Mouse (Mus musculus): ENCODE data around the gene Ctnna2.

The Ctnna2 gene

GRCm38 (mm10) chr6:77811041-77811440 lies 168.5 kb downstream of the Ctnna2 start:
- no peak for DNase-seq

GRCm38 (mm10) chr6:77802604-77803003 lies 176.9 kb downstream of the Ctnna2 start:
- no peak for DNase-seq

GRCm38 (mm10) chr6:77783342-77783741 lies 196.2 kb downstream of the Ctnna2 start:
- DNase-seq: no peak

GRCm38 (mm10) chr6:77768357-77769103 lies 211.0 kb downstream of the Ctnna2 start:
- DNase-seq: no peak

GRCm38 (mm10) chr6:77758164-77758563 lies 221.3 kb downstream of the Ctnna2 start:
- no peak for DNase-seq

- DNase-seq: no peak
These were observed 234.1 kb downstream of the Ctnna2 start for GRCm38 (mm10) chr6:77745426-77745825.

- no peak for DNase-seq
These were observed 235.8 kb downstream of the Ctnna2 start for GRCm38 (mm10) chr6:77743651-77744050.

GRCm38 (mm10) chr6:77742988-77743387 lies 236.5 kb downstream of the Ctnna2 start:
- DNase-seq: no peak

- DNase-seq: no peak
These were observed 240.9 kb downstream of the Ctnna2 start for GRCm38 (mm10) chr6:77738640-77739039.

- no peak for DNase-seq
These were observed 254.6 kb downstream of the Ctnna2 start for GRCm38 (mm10) chr6:77724952-77725299.

- no peak for DNase-seq
These were observed 255.2 kb downstream of the Ctnna2 start for GRCm38 (mm10) chr6:77724042-77724951.

GRCm38 (mm10) chr6:77694093-77694492 lies 285.4 kb downstream of the Ctnna2 start:
- DNase-seq: no peak

- no peak for DNase-seq
These were observed 292.3 kb downstream of the Ctnna2 start for GRCm38 (mm10) chr6:77687173-77687572.

GRCm38 (mm10) chr6:77650127-77650526 lies 329.4 kb downstream of the Ctnna2 start:
- DNase-seq: peak; percentile 35

GRCm38 (mm10) chr6:77644591-77644990 lies 334.9 kb downstream of the Ctnna2 start:
- DNase-seq: no peak

- DNase-seq: no peak
These were observed 340.7 kb downstream of the Ctnna2 start for GRCm38 (mm10) chr6:77638784-77639183.

- DNase-seq: peak; percentile 73
These were observed 345.5 kb downstream of the Ctnna2 start for GRCm38 (mm10) chr6:77633997-77634396.

GRCm38 (mm10) chr6:77628573-77629192 lies 350.8 kb downstream of the Ctnna2 start:
- peak; percentile 30 for DNase-seq

GRCm38 (mm10) chr6:77604642-77605392 lies 374.7 kb downstream of the Ctnna2 start:
- DNase-seq: no peak

- DNase-seq: no peak
These were observed 375.6 kb downstream of the Ctnna2 start for GRCm38 (mm10) chr6:77603914-77604313.

GRCm38 (mm10) chr6:77599244-77599643 lies 380.3 kb downstream of the Ctnna2 start:
- no peak for DNase-seq

- DNase-seq: no peak
These were observed 396.9 kb downstream of the Ctnna2 start for GRCm38 (mm10) chr6:77582568-77582967.

- DNase-seq: no peak
These were observed 398.6 kb downstream of the Ctnna2 start for GRCm38 (mm10) chr6:77580926-77581325.

All from right cerebral cortex, postnatal 25 days (tissue).